Mouse (Mus musculus) myocyte (in vitro differentiated cells): Measurements from ENCODE around the gene Abhd15. TPM values are rescaled to one million over a fixed set of nuclear protein-coding genes. Genes with fewer than 3 reads are reported as not detected.
A peak's percentile ranks its signal among the peaks of the same experiment; 100 is the strongest.

Source experiments
- H3K27me3 ChIP-seq: one replicate; pipeline ENCODE4 v1.6.1; 2011; ENCODE audit not compliant: control insufficient read depth, insufficient read depth, insufficient read length
- H3K36me3 ChIP-seq: one replicate; pipeline ENCODE4 v1.6.1; 2011; ENCODE audit not compliant: control insufficient read depth, insufficient read depth
- H3K4me2 ChIP-seq: one replicate; pipeline ENCODE4 v1.6.1; 2011; ENCODE audit warnings: low read depth, control low read depth
- H3K4me3 ChIP-seq: one replicate; pipeline ENCODE4 v1.5.1; 2011; ENCODE audit warnings: mild to moderate bottlenecking, control low read depth, moderate library complexity
- H3K79me2 ChIP-seq: one replicate; pipeline ENCODE4 v1.6.1; 2011; ENCODE audit not compliant: control insufficient read depth, insufficient read depth
- H3ac ChIP-seq: one replicate; pipeline ENCODE4 v1.6.1; 2011; ENCODE audit not compliant: control insufficient read depth, insufficient read length
- CEBPB ChIP-seq: IDR thresholded peaks from 2 replicates; pipeline ENCODE4 v1.6.1; 2011; ENCODE audit warnings: mild to moderate bottlenecking, moderate library complexity; ENCODE audit not compliant: poor library complexity, insufficient read depth, severe bottlenecking
- E2F4 ChIP-seq: IDR thresholded peaks from one replicate; pipeline ENCODE4 v1.6.1; 2011; ENCODE audit warnings: mild to moderate bottlenecking, control low read depth, moderate library complexity; ENCODE audit not compliant: insufficient read depth
- MAX ChIP-seq: IDR thresholded peaks from one replicate; pipeline ENCODE4 v1.6.1; 2011; ENCODE audit warnings: low read depth, mild to moderate bottlenecking, control low read depth
- MYOD1 ChIP-seq, 3 experiments: IDR thresholded peaks; one replicate each; pipeline ENCODE4 v1.6.1; 2011; ENCODE audit warnings: control low read depth in 2 of 3, low read depth in 2 of 3, mild to moderate bottlenecking in 2 of 3, moderate library complexity in 1 of 3; ENCODE audit not compliant: insufficient read length in 2 of 3, control insufficient read depth in 1 of 3
- MYOG ChIP-seq, 3 experiments: IDR thresholded peaks; one replicate each; pipeline ENCODE4 v1.6.1; 2011; ENCODE audit warnings: control low read depth in 2 of 3, low read depth in 2 of 3, mild to moderate bottlenecking in 2 of 3; ENCODE audit not compliant: insufficient read length in 2 of 3, control insufficient read depth in 1 of 3, insufficient read depth in 1 of 3
- POLR2A ChIP-seq: IDR thresholded peaks from one replicate; pipeline ENCODE4 v1.6.1; 2011; ENCODE audit warnings: low read depth, mild to moderate bottlenecking, control low read depth, moderate library complexity; ENCODE audit not compliant: insufficient read length
- POLR2AphosphoS2 ChIP-seq: IDR thresholded peaks from one replicate; pipeline ENCODE4 v1.6.1; 2011; ENCODE audit warnings: low read depth, control low read depth; ENCODE audit not compliant: insufficient read length
- REST ChIP-seq: IDR thresholded peaks from one replicate; pipeline ENCODE4 v1.6.1; 2011; ENCODE audit warnings: mild to moderate bottlenecking, control low read depth, moderate library complexity; ENCODE audit not compliant: insufficient read depth, insufficient read length
- SRF ChIP-seq: IDR thresholded peaks from one replicate; pipeline ENCODE4 v1.6.1; 2011; ENCODE audit warnings: low read depth; ENCODE audit not compliant: control insufficient read depth, insufficient read length
- TCF12 ChIP-seq: IDR thresholded peaks from one replicate; pipeline ENCODE4 v1.6.1; 2011; ENCODE audit warnings: mild to moderate bottlenecking, control low read depth; ENCODE audit not compliant: poor library complexity, insufficient read depth, severe bottlenecking
- TCF3 ChIP-seq: IDR thresholded peaks from one replicate; pipeline ENCODE4 v1.6.1; 2011; ENCODE audit warnings: low read depth, control low read depth; ENCODE audit not compliant: insufficient read length
- USF1 ChIP-seq: IDR thresholded peaks from one replicate; pipeline ENCODE4 v1.6.1; 2011; ENCODE audit warnings: low read depth, mild to moderate bottlenecking, control low read depth, moderate library complexity
- polyA plus RNA-seq: library from polyadenylated mRNA; unstranded; fragments of >200 nt; fragmentation: generic; extraction: Trizol; gene quantifications from one replicate; pipeline ENCODE4 v1.2.1, GENCODE M21; 2012; ENCODE audit warnings: missing spikeins

The Abhd15 gene
- polyA plus RNA-seq, 1 experiment, result 1.4 TPM

DNA sequence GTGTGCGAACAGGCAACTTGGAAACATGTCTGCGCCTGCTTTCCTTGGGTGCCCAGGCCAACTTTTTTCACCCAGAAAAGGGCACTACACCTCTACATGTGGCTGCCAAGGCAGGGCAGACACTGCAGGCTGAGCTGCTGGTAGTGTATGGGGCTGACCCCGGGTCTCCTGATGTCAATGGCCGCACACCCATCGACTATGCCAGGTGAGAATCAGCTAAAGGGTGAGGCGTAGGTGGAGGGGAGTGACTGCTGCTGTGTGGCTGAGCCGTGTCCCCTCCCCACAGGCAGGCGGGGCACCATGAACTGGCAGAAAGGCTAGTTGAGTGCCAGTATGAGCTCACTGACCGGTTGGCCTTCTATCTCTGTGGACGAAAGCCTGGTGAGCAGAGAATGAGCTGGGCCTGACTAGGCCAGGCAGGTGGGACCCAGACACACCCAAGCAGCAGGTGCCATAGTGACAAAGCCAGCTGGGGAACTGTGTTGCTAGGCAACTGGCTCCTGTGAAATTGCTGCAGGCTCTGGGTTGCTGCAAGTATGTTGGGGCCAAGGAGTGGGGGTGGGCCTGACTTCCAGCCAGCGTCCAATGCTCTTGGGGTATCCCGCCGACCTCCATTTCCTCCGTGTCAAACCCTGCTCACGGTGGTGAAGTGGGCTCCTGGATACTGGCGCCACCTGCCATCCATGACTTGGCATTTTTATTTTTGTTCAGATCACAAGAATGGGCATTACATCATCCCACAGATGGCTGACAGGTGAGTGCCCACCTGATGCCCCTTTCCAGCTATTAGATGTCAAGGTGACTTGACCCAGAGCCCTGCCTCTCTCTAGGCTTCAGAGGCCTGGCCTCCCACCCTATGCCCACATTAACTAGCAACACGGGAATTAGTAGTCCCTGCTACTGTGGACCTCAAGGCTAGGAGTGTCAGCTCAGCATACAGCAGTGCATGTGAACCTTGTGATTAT is 14.3 kb upstream of the Abhd15 start:
- Histone ChIP-seq H3K27me3 (no peaks in the 10 kb centered on the region), H3K4me2 (no peak overlapping the region), H3K79me2 (peaks cover 35% of the 10 kb centered on the region), H3ac (no peak overlapping the region), H3K36me3 (peaks cover 11% of the 10 kb centered on the region), H3K4me3 (no peak overlapping the region)
- peak in 1 of 3 experiments; percentile 71 for TF ChIP-seq MYOG (IDR thresholded peaks at IDR 0.05; ENCODE audit: control insufficient read depth in 1 of 3, insufficient read depth in 1 of 3, insufficient read length in 2 of 3, low read depth in 2 of 3)
- peak in 2 of 3 experiments; percentile 53 to 77 for TF ChIP-seq MYOD1 (IDR thresholded peaks at IDR 0.05; ENCODE audit: control insufficient read depth in 1 of 3, insufficient read length in 2 of 3, low read depth in 2 of 3)
- TF ChIP-seq USF1, result no peak

- H3K4me3 ChIP-seq, result no peak overlapping the region
- H3K27me3 ChIP-seq, result no peaks in the 10 kb centered on the region
- peaks cover 16% of the 10 kb centered on the region for H3K36me3 ChIP-seq
- peaks cover 27% of the 10 kb centered on the region for H3K79me2 ChIP-seq
- no peak overlapping the region for H3ac ChIP-seq
- TF ChIP-seq USF1 (no peak), SRF (peak; percentile 16)
- H3K4me2 ChIP-seq, result no peak overlapping the region
Measured at GRCm38 (mm10) chr11:77501392-77501791, 13.5 kb upstream of the Abhd15 start.

- no peaks in the 10 kb centered on the region for H3K27me3 ChIP-seq
- H3K36me3 ChIP-seq, result peaks cover 20% of the 10 kb centered on the region
- no peak overlapping the region for H3K4me2 ChIP-seq
- TF ChIP-seq MAX (no peak), POLR2AphosphoS2 (no peak), TCF3 (no peak), SRF (no peak), REST (no peak), E2F4 (no peak), MYOD1 (IDR thresholded peaks at IDR 0.05; ENCODE audit: control insufficient read depth in 1 of 3, insufficient read length in 2 of 3, low read depth in 2 of 3) (no peak), CEBPB (no peak), TCF12 (no peak), USF1 (no peak), MYOG (IDR thresholded peaks at IDR 0.05; ENCODE audit: control insufficient read depth in 1 of 3, insufficient read depth in 1 of 3, insufficient read length in 2 of 3, low read depth in 2 of 3) (no peak), POLR2A (no peak)
- no peak overlapping the region for H3K4me3 ChIP-seq
- H3ac ChIP-seq, result no peak overlapping the region
- peaks cover 22% of the 10 kb centered on the region for H3K79me2 ChIP-seq
Measured at GRCm38 (mm10) chr11:77501971-77502370, 12.9 kb upstream of the Abhd15 start.

- H3K27me3 ChIP-seq, result no peaks in the 10 kb centered on the region
- H3K36me3 ChIP-seq, result peaks cover 22% of the 10 kb centered on the region
- TF ChIP-seq TCF12 (no peak), SRF (no peak), POLR2AphosphoS2 (peak; percentile 8), CEBPB (no peak), POLR2A (no peak), TCF3 (no peak)
- H3K79me2 ChIP-seq, result peaks cover 16% of the 10 kb centered on the region
- H3ac ChIP-seq, result no peak overlapping the region
- H3K4me2 ChIP-seq, result no peak overlapping the region
- H3K4me3 ChIP-seq, result no peak overlapping the region
Measured at GRCm38 (mm10) chr11:77502481-77502880, 12.4 kb upstream of the Abhd15 start.

GRCm38 (mm10) chr11:77503511-77503910 is 11.4 kb upstream of the Abhd15 start:
- Histone ChIP-seq H3K36me3 (peaks cover 22% of the 10 kb centered on the region), H3K27me3 (no peaks in the 10 kb centered on the region), H3ac (no peak overlapping the region), H3K79me2 (peaks cover 6% of the 10 kb centered on the region), H3K4me2 (peak overlapping the region; percentile 35), H3K4me3 (no peak overlapping the region)
- TF ChIP-seq POLR2AphosphoS2, result peak; percentile 26
- TF ChIP-seq SRF, result no peak
- TF ChIP-seq E2F4, result no peak
- peak in 2 of 3 experiments; percentile 52 to 84 for TF ChIP-seq MYOG (IDR thresholded peaks at IDR 0.05; ENCODE audit: control insufficient read depth in 1 of 3, insufficient read depth in 1 of 3, insufficient read length in 2 of 3, low read depth in 2 of 3)
- no peak for TF ChIP-seq MAX
- peak in 2 of 3 experiments; percentile 56 to 88 for TF ChIP-seq MYOD1 (IDR thresholded peaks at IDR 0.05; ENCODE audit: control insufficient read depth in 1 of 3, insufficient read length in 2 of 3, low read depth in 2 of 3)
- no peak for TF ChIP-seq CEBPB
- no peak for TF ChIP-seq TCF3
- peak; percentile 42 for TF ChIP-seq POLR2A
- TF ChIP-seq REST, result no peak
- TF ChIP-seq TCF12, result no peak
- TF ChIP-seq USF1, result no peak
